Mouse (Mus musculus): ENCODE results near the gene Hoxd1.

Hoxd1 gene

DNA sequence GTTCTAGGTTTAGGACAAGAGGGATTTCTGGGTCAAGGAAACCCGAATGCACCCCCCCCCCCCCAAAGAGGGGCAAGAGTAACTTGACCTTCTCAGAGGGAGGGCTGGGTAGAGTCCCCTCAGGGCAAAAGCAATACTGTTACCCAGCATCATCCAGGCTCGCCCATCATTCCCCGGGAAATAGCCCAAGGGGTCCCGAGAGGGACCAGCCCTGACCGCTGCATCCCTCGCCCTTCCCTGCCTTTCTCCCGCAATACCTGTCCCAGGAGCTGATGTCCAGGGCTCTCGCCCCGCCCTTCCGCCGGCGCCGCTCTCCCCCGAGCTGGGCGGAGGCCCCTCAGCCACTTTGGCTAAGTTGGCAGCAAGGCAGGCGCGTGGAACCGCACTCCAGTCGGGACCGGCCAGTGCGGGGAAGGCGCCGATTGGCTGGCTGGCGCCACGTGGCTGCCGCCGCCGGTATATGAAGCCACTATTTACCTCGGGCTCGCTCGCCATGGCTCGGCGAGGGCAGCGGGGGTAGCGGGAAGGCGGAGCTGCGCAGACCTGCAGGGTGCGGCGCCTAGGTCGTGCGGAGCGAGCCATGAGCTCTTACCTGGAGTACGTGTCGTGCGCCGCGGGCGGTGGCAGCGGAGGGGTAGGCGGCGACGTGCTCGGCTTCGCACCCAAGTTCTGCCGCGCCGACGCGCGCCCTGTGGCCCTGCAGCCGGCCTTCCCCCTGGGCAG lies at the start of gene Hoxd1:
TSS of gene Hoxd1 (plus strand) at position 459 of the 723 bp plus-strand sequence.
- no peak for DNase-seq (ENCODE audit: low read depth, low spot score)

DNA sequence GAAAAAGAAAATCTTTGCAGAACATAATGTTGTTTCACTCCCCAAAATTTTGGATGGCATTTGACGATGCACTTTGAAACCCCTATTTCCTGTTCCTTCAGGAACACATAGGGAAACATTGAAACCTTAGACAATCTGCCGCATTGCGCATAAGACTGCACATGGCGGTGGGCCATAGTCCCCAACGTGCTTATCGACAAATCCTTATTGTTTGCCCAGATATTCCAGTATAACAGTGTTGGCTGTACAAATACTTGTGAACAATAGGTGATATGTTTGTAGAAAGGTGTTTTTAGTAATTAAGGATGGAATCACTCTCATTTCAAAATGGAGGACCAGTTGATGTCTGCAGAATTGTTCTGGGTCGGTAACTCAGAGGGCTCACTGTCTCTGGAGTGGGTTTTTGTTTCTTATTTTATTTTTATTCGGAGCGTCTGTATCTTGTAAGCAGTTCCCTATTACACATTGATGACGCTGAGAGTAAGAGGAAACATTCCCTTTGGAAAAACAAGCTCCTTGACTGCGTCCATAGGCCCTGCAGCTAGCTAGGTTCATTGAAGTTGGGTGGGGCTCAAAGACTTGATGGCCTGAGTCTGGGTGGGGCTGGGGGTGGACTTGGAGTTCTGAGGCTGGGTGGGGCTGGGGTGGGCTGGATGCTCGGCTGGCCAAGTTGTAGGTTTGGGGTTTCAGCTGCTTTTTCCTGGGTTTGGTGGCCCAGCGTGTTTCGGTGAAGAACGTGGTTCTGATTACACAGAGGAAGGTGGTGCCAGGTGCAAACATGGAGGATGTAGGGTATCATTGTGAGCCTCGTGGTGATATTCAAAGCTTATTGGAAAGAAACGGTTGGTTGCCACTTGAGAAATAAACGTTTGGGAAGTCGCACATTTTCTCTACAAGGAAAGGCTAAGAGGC lies 49.3 kb upstream of the Hoxd1 start:
- DNase-seq (ENCODE audit: low read depth, low spot score): no peak

DNA sequence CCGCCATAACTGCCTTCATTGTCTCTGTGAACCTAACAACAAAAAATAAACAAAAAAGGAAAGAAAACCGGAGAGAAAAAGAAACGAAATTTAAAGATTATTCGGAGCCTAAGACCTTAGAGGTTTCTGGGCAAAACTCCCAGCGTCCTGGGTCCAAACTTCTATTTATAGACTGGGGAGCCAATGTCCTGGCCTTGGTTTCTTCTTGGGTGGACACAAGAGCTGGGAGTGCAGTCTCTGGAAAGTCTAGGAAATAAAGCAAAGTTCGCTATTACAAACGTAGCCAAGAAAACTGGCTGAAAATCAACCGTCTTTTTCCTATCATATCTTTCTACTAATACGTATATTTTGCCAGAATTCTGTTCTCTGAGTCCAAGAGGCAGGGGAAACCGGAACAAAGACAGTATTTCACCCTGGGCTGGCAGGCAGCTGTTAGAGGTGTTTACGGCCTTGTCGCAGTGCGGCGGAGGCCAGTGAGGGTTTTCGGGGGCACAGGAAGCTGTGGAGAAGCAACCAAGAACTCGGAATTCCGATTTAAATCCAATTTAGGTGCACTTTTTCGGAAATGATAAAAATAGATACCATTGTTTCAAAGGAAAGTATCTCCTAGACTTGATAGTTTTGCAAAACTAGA lies 48.5 kb upstream of the Hoxd1 start:
- no peak for DNase-seq (ENCODE audit: low read depth, low spot score)

DNA sequence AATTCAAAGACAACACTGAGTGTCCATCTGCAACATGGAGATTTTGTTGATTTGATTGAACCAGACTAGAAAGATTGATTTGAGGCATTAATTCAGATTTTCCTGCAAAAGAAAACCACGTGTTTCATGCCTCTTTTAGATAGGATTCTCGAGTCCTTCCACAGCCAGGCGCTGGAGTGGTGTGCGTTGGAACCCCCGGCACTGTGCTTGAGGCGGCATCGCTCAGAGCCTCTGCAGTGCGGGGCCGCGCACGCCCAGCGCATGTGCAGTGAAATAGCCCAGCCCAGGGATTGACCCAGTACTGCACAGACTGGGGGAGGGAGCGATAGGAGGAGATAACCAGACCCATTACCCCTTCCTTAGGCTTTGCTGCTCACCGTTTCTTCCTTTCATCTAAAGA lies 47.9 kb upstream of the Hoxd1 start:
- no peak for DNase-seq (ENCODE audit: low read depth, low spot score)

DNA sequence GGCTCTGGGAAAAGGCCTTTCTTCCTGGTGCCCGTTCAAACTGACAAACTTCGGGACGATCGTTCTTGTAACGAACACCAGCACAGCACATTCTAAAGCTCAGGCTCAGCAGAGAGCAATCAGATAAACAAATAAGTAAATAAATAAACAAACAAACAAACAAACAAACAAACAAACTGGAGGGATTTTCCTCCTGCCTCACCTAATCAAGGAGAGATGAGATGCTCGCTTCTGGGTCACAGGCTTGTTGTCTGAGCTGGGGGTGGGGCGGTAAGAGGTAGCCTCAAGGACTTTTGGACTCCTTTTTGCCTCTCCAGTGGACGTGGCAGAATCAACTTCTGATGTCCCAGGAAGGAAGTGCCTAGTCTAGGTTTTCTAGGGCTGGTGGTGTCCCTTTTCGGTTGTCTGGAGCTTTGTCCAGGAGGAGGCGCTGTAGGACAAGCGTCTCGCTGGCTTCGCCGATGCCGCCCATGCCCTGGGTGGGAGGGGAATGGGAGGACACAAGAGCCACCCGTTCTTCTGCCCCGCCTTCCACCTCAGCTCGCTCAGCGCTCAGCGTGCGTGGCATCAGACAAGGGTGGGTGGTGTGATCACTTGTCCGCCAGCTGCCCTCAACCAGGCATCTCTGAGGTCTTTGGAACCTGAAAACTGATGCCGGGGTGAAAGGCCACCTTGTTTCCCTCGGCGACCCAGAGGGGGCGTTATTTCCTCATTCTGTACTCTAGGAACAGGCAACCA lies 47.1 kb upstream of the Hoxd1 start:
- peak; percentile 94 for DNase-seq (ENCODE audit: low read depth, low spot score)

DNA sequence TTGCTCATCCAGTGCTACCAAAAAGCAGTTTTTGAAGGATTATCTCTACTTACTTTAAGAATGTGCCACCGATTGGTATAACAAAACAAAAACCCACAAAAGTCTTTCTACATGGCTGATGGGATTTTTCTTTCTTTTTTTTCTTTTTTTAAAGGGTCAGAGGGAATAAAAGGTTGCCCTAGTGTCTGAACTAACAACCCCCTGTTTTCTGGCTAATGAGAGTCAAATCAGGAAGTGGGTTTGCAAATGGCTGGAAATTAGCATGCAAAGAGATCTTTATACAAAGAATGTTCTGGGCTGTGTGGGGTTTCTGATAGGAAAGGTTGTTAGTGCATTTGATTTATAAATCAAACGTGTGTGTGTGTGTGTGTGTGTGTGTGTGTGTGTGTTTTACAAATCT lies 42.4 kb upstream of the Hoxd1 start:
- DNase-seq (ENCODE audit: low read depth, low spot score): no peak

DNA sequence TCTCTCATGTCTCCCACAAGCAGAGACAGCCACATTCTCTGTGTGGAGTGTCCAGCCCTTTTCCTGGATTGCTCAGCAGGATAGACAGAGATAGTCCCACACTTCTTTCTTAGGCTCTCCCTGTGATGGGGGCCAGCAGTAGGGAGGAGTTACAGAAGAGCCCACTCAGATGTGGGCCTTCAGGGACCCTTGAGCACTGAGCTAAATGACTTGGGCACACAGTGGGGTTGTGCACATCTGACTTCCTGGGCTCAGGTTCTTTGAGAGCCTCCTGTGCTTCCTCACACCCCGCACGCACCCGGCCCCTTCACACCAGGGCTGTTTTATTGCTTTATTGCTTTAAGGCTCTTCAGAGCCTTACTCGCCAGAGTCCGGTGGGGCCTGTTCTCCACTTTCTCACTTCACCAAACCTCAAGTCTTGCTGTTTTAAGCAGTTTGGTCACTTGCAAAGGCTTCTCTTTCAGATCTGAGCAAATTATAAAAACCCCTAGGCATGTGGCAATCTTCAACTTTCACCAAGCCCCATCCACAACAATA lies 41.8 kb upstream of the Hoxd1 start:
- no peak for DNase-seq (ENCODE audit: low read depth, low spot score)

DNA sequence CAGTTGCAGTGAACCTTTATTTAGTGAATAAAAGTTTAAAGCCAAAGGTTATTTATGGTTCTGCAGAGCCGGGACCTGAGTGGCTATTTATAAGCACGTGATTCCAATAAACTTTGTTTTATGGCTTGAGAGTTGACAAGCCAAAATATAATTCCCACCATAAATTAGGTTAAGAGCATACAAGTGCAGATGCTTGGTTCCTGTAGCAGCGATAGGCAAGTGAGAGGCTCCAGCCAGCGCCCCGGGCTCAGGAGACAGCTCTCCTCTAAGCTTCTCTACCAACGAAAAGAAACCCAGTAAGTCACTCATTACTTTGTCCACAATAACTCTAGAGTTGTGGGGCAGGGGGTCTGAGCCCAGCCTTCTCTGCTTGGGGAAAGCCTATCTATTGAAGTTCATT lies 40.9 kb upstream of the Hoxd1 start:
- no peak for DNase-seq (ENCODE audit: low read depth, low spot score)

DNA sequence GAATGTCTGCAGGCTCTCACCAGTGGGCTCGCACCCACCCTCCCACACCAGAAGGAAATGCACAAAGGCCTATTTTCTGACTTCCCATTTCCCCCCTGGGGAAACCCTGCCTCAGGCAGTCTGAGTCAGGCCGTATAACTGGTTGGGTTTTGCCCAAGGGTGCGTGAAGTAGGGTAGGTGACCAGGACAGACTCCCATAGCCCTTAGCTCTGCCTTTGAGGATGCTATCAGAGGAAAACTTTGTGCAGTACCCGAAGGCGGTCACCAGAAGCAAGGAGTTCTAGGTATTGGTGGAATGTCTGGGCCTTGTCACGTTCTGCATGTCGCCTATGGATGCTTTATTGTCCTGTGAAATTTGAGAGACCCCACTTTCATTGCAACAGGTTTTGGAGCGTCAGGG lies 39.8 kb upstream of the Hoxd1 start:
- no peak for DNase-seq (ENCODE audit: low read depth, low spot score)

DNA sequence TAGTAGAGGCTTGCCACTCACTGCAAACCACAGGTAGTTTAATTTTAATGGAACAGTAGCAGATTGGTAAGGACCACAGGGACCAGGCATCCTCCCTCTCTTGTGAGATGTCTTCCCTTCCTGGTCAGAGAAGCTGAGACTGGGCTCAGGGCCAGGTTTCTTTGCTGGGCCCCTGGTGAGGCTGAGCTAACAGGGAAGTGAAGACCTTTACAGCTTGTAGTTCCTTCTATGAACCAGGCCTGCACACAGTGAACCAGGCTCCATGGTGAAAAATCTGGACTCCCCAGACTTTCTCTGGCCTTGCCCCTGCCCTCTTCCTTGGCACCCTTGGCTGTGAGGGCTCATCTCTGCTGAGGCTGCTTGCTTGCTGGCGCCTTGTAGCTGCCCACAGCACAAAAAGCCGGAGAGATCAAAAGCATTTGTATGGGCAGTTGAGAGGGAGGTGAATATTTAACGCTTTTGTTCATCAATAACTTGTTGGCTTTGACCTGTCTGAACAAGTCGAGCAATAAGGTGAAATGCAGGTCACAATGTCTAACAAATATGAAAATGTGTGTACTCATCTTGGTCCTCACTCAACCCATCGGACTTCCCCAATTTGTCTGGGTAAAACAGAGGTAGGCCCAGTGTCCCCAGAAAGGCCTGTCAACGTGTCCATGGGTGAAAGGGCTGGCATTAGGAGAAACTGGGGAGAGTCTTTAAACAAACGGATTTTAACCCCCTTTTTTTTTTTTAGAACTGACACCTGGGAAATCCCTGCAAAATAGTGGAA lies 38.4 kb upstream of the Hoxd1 start:
- DNase-seq (ENCODE audit: low read depth, low spot score): no peak

DNA sequence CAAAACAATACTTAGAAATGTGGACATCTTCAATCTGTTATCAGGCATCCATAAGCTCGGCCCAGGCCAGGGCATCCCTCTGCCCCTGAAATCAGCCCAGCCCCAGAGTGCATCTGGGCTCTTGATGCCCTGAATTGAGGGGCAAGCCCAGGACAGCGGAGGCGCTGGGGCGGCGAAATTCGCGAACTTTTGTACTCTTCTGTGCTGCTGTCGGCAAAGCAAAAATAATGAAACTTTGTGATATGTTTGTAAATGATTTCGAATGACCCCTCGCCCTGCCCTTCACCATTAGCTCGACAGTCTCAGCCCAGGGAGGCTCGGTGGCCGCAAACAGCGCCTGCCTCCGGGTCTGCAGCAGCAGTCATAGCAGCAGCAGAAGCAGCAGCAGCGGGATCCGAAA lies 37.6 kb upstream of the Hoxd1 start:
- no peak for DNase-seq (ENCODE audit: low read depth, low spot score)

DNA sequence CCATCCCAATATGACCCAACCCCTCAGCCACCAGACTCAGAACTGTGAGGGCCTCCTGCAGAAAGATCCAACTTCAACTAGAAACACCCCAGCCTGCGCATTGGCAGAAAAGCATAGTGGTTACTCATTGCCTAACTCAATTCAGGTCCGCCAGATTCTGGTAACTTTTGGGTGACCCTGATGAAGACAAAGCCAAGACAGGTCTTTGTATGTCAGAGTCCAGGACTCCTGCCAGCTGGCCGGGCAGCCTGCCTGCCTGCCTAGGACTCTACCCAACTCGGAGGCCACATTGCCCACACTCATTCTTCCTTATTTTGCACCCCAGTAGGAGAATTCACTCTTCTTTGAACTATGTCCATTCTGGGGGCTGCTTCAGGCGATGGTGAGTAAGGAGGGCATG lies 36.2 kb upstream of the Hoxd1 start, which contains the start of gene Gm28230:
TSS of gene Gm28230 (plus strand) at position 178 of the 400 bp plus-strand sequence.
- DNase-seq (ENCODE audit: low read depth, low spot score): no peak

DNA sequence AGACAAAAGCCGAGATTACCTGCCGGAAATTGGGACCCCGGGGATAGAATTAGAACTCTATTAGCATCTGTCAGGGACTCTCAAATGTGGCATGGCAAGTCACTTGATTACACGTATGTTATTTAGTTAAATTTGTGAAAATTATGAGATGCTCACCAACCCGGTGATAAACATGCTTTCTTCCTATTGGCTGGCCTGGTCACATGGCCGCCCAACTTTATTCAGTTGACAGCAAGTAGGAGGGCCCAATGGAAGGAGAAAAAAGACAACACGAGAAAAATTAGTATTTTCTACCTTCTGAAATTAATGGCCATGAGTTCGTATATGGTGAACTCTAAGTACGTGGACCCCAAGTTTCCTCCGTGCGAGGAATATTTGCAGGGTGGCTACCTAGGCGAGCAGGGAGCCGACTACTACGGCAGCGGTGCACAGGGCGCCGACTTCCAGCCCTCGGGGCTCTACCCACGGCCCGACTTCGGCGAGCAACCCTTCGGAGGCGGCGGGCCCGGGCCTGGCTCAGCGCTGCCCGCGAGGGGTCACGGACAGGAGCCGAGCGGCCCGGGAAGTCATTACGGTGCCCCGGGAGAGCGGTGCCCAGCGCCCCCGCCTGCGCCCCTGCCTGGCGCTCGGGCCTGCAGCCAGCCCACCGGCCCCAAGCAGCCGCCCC lies 35.7 kb upstream of the Hoxd1 start:
- no peak for DNase-seq (ENCODE audit: low read depth, low spot score)

DNA sequence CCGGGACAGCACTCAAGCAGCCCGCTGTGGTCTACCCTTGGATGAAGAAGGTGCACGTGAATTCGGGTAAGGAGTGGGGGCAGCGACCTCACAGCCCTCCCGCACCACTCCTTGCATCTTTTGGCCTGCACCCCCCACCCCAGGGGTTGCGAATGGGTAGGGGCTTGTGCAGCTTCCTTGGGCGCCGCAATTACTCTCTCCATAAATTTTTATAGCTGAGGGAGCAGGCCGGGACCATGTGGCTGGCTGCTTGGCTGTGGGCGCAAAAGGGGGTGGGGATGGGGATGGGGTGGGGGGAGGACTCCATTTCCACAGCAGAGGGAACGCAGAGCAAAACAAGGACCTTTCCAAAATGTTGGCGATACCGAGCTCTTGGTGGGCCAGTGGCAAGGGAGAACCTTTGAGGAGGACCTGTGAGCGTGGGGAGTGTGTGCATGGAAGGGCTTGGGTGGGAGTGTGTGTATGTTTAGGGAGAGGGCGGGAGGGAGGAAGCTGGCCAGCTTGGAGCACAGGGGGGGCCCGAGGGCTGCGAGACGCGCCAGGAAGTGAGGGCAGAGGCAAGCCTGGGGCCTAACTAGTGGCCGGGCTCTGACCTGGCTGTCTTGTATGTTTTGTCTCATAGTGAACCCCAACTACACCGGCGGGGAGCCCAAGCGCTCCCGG lies 35.0 kb upstream of the Hoxd1 start:
- no peak for DNase-seq (ENCODE audit: low read depth, low spot score)

DNA sequence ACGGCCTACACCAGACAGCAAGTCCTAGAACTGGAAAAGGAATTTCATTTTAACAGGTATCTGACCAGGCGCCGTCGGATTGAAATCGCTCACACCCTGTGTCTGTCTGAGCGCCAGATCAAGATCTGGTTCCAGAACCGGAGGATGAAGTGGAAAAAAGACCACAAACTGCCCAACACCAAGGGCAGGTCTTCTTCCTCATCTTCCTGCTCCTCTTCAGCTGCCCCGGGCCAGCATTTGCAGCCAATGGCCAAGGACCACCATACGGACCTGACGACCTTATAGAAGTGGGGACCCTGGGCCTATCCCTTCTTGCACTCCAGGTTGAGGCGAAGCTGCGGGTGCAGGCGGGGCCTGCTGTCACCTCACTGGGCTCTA lies 34.5 kb upstream of the Hoxd1 start:
- no peak for DNase-seq (ENCODE audit: low read depth, low spot score)

DNA sequence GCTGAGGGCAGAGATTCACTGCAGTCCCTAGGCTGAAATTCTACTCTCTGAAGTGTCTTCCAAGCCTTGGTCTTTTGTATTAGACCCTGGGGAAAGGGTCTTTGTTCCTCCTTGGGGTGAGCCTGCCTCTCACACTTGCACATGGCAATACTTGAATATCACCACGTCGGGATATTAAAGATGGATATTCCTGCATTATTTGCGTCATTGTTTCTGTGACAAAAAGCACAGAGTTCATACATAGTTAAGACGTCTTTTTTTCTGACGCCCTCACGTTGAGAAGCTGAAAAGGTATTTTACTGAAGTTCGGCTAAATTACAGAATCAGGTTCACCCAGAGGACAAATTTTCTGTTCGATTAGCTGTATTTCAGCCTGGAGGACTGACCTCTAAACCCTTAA lies 32.4 kb upstream of the Hoxd1 start:
- no peak for DNase-seq (ENCODE audit: low read depth, low spot score)

DNA sequence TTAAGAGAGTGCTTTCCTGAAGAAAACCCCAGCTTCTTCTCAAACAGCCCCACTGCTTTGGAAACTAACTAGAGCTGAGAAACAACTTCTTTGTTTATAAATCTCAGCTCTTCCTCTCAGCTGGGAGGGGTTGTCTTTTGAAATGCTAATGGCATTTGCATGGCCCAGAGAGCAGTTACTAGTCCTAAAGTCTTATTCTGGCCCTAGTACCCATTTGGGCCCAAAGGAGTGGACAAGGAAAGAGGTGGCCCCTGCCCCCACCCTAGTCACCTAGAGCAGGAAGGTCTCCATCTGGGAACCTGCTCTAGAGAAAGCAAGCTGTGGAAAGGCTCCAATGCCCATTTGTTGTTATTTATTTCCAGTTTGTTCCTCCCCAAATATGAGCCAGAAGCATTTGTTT lies 31.7 kb upstream of the Hoxd1 start:
- DNase-seq (ENCODE audit: low read depth, low spot score): no peak

DNA sequence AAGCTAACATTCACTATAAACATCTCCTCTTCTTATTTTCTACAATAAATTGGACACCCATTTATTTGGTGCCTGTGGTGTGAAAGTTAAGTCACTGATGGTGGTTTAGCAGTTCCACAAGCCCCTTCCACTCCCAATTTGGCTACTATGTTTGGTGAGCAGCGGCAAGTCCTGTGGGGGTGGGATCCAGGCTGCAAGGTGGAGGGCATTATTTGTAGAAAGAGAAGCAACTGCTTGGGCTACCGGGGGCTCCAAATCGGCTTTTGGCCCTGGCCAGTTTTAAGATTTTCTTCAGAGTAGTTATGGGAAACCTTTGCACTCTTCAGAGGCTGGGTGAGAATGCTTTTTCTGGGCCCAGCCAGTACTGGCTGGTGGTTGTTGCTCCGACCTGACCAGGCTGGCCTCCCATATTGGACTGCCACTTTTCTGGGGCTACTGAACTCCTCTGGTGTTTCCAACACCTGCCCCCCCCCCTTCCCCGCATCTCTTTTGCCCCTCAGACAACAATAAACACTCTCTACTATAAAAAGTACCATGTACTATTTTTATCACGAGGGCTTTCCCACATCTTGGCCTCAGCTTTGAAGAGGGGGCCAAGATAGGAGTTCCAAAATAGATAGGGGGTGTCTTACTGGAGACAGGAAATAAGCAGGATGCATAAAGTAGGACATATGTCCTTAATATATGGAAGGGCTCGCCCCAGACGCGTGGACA lies 30.8 kb upstream of the Hoxd1 start:
- DNase-seq (ENCODE audit: low read depth, low spot score): no peak
